Mouse (Mus musculus) stomach, postnatal 0 days (tissue): ENCODE data around the gene Fancg.
"Not testable (repeated sequence)": the region's sequence is repeated elsewhere in the genome, so short reads cannot be mapped to it uniquely, and the experiment has no call there.

ENCODE experiments used
- CTCF ChIP-seq: IDR thresholded peaks from 2 replicates; pipeline ENCODE4 v1.5.1; 2016; ENCODE audit warnings: antibody characterized with exemption, low read depth, mild to moderate bottlenecking, moderate library complexity
- EP300 ChIP-seq: optimal IDR thresholded peaks from 2 replicates; pipeline ENCODE3; 2016; ENCODE audit warnings: antibody characterized with exemption

- TF ChIP-seq CTCF, EP300: not testable (repeated sequence)
These were observed 29.8 kb downstream of the Fancg start for GRCm38 (mm10) chr4:42980467-42980866.
